Mouse (Mus musculus) kidney, postnatal 0 days (tissue): Measurements from ENCODE around the gene Samd4. TPM values are rescaled to one million over a fixed set of nuclear protein-coding genes. Genes with fewer than 3 reads are reported as not detected.

Experiments
- ATAC-seq: fragments of 200-750 bp; cut with Nextera tagmentation; replicated peaks from 2 replicates; pipeline ENCODE4 v1.8.0; 2017; ENCODE audit warnings: low read depth, moderate number of reproducible peaks, moderate TSS enrichment, moderate library complexity; ENCODE audit not compliant: low FRiP score
- DNase-seq: peaks from one replicate; pipeline ENCODE4 v3.0.0-alpha.2; 2016; ENCODE audit warnings: low spot score
- H3K27ac ChIP-seq: fragments of 300-500 bp; sonication (generic); 2 replicates; pipeline ENCODE4 v1.5.1; 2014; ENCODE audit warnings: mild to moderate bottlenecking
- H3K27me3 ChIP-seq: fragments of 300-500 bp; sonication (generic); 2 replicates; pipeline ENCODE4 v1.6.1; 2014; ENCODE audit warnings: low read length, mixed read lengths; ENCODE audit not compliant: insufficient read depth
- H3K36me3 ChIP-seq: fragments of 300-500 bp; sonication (generic); 2 replicates; pipeline ENCODE4 v1.6.1; 2014; ENCODE audit warnings: low read length, mixed read lengths; ENCODE audit not compliant: insufficient read depth
- H3K4me1 ChIP-seq: fragments of 300-500 bp; sonication (generic); replicated peaks from 2 replicates; pipeline ENCODE4 v1.6.1; 2014; ENCODE audit warnings: antibody characterized with exemption, low read length, mixed read lengths; ENCODE audit not compliant: insufficient read depth
- H3K4me2 ChIP-seq: fragments of 300-500 bp; sonication (generic); 2 replicates; pipeline ENCODE4 v1.6.1; 2014; ENCODE audit warnings: mild to moderate bottlenecking, low read length, moderate library complexity, mixed read lengths
- H3K4me3 ChIP-seq: fragments of 300-500 bp; sonication (generic); replicated peaks from 2 replicates; pipeline ENCODE4 v1.5.1; 2014; ENCODE audit warnings: low read depth, low read length
- H3K9ac ChIP-seq: fragments of 300-500 bp; sonication (generic); 2 replicates; pipeline ENCODE4 v1.6.1; 2014; ENCODE audit warnings: low read depth, low read length
- H3K9me3 ChIP-seq: fragments of 300-500 bp; sonication (generic); replicated peaks from 2 replicates; pipeline ENCODE4 v1.6.1; 2016; ENCODE audit warnings: low read length, inconsistent platforms, mixed read lengths
- CTCF ChIP-seq: IDR thresholded peaks from 2 replicates; pipeline ENCODE4 v1.5.1; 2016; ENCODE audit warnings: antibody characterized with exemption, low read depth, mild to moderate bottlenecking, moderate library complexity
- WGBS: fragments of 180-500 bp; shearing (Covaris S2); extraction: QIAGEN DNeasy Blood & Tissue Kit; methylation state at CpG from one replicate; pipeline ENCODE4 v1.1.7; 2014; 5-methylcytosine and 5-hydroxymethylcytosine counted together
- polyA plus RNA-seq: library from polyadenylated mRNA; unstranded; fragments of >200 nt; fragmentation: Nextera tagmentation; extraction: Ambion mirVana; gene quantifications from 2 replicates; pipeline ENCODE4 v1.2.1, GENCODE M21; 2015

Gene Samd4
- polyA plus RNA-seq, 1 experiment from 2014 or later = 4.4 TPM

DNA sequence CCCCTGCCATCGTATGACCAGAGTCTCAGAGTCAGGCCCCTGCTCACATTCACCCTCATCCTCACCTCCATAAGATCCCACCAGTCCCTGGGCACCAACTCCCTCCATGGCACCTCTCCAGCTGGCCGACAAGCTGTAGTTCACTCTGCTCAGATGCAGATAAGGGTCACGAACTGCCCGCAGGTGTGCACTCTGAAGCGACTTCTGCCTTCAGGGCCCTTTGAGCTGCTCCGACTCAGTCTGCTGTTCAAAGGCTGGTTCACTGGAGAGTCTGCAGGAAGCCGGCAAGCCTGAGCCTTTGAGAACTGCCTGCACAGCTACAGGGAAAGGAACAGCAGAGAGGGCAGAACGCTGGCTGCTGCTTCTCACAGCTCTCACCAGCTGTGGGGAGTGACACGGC is 232.5 kb downstream of the Samd4 start:
- no peak for ATAC-seq
- H3K36me3 ChIP-seq = no peaks in the 10 kb centered on the region
- TF ChIP-seq CTCF = no peak
- H3K9me3 ChIP-seq = no peaks in the 10 kb centered on the region
- H3K4me2 ChIP-seq = no peak overlapping the region
- WGBS = 62% methylated on average over 9 of the region's 9 CpGs
- no peak overlapping the region for H3K4me3 ChIP-seq
- H3K9ac ChIP-seq = no peak overlapping the region
- no peak for DNase-seq
- no peaks in the 10 kb centered on the region for H3K4me1 ChIP-seq
- H3K27ac ChIP-seq = no peak overlapping the region
- no peaks in the 10 kb centered on the region for H3K27me3 ChIP-seq

DNA sequence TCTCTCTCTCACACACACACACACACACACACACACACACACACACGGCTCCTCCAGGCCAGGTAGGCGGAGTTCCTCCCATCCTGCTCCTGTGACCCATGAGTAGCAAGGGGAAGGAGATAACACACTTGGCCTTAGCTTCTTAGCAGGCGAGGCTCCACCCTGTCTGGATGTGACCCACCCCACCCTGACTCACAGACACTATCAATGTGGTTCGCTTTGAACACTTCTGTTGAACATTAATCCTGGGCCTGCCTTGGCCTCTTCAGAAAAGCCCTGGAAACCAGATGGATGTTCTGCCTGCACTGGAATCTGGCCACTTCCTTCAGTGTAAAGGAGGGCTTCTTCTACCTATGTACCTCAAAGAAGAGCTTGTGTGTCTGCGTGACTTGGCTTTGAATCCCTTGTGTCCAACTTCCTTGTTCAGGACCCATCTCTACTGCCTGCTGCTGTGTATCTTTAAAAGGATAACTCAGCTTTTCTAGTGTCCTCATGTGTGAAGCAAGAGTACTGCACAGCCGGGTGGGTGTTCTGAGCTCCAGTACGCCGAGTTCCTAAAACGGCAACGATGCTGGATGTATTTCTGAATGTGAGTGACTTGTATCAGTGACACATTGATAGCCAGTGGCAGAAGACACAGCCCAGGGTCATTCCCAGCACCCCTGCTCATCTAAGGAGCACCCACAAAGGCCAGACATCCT is 233.6 kb downstream of the Samd4 start:
- Histone ChIP-seq H3K4me1 (no peaks in the 10 kb centered on the region), H3K27ac (no peak overlapping the region), H3K4me2 (no peak overlapping the region), H3K9ac (no peak overlapping the region), H3K36me3 (no peaks in the 10 kb centered on the region), H3K4me3 (no peak overlapping the region), H3K9me3 (no peaks in the 10 kb centered on the region), H3K27me3 (no peaks in the 10 kb centered on the region)
- DNase-seq (no peak), ATAC-seq (no peak)
- TF ChIP-seq CTCF = no peak
- WGBS = 73% methylated on average over 10 of the region's 10 CpGs

DNA sequence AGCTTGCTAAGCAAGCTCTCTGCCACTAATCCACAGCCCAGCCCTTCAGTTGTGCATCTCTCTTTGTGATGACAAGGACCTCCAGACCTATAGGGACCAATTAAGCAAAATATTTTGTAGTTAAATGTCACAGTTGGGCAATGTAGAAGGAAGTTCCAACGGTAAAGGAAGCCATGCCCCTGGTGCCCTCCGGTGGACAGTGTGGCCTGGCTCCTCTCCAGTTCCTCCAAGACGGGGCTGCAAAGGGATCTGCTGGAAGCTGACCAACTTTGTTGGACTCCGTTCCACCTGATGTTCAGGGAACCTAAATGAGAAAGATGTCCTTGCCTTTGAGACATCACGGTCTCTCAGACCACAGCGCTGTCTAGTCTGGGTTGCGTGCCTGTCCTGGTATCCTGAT is 234.9 kb downstream of the Samd4 start:
- H3K36me3 ChIP-seq = no peaks in the 10 kb centered on the region
- no peaks in the 10 kb centered on the region for H3K27me3 ChIP-seq

DNA sequence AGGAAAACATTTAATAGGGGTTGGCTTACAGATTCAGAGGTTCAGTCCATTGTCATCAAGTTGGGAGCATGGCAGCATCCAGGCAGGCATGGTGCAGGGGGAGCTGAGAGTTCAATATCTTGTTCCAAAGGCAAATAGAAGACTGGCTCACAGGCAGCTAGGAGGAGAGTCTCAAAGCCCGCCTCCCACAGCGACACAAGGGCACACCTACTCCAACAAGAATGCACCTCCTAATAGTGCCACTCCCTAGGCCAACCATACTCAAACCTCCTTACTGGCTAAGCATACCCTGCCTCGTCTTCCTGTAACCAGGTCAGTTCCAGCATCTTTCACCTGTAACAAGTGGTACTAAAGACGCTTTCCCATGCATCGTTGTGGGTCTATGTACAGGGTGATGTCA is 245.3 kb downstream of the Samd4 start:
- no peak for ATAC-seq
- Histone ChIP-seq H3K9me3 (no peaks in the 10 kb centered on the region), H3K27me3 (no peaks in the 10 kb centered on the region), H3K27ac (no peak overlapping the region), H3K36me3 (no peaks in the 10 kb centered on the region), H3K9ac (no peak overlapping the region), H3K4me1 (no peaks in the 10 kb centered on the region), H3K4me2 (no peak overlapping the region), H3K4me3 (no peak overlapping the region)
- no peak for DNase-seq
- WGBS = 87% methylated on average over 5 of the region's 5 CpGs
- TF ChIP-seq CTCF = no peak

More for the DNA sequence above, 234.9 kb downstream of the Samd4 start:
- Histone ChIP-seq H3K4me2 (no peak overlapping the region), H3K27ac (no peak overlapping the region), H3K9ac (no peak overlapping the region), H3K9me3 (no peaks in the 10 kb centered on the region), H3K4me1 (no peaks in the 10 kb centered on the region), H3K4me3 (no peak overlapping the region)
- DNase-seq (no peak), ATAC-seq (no peak)
- WGBS = 71% methylated on average over 7 of the region's 7 CpGs
- TF ChIP-seq CTCF = peak; percentile 32; the same call in 1 of the 2 replicates

DNA sequence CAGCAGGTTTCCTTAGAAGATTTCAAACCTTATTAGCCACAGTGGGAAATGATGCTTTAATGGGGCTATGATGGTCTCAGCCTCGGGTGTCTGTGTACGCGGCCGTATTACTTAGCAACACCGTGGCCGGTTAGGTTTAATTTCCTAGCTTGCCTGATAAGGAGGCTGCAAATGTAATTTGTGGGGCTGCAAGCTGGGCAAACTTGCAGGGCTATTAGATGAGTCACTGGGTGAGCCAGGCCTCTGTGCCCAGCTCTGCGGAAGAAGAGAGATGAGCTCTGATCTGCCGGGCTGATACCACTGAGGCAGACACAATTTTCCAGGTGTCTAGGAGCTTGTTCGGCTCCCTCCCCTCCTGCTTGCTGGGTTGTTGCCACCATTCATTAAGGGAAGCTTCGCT is 251.3 kb downstream of the Samd4 start:
- no peak for DNase-seq
- TF ChIP-seq CTCF = no peak
- Histone ChIP-seq H3K36me3 (no peaks in the 10 kb centered on the region), H3K4me1 (no peaks in the 10 kb centered on the region), H3K9ac (no peak overlapping the region), H3K4me2 (no peak overlapping the region), H3K27me3 (no peaks in the 10 kb centered on the region), H3K4me3 (no peak overlapping the region), H3K27ac (no peak overlapping the region), H3K9me3 (no peaks in the 10 kb centered on the region)
- WGBS = 65% methylated on average over 10 of the region's 10 CpGs
- ATAC-seq = no peak

DNA sequence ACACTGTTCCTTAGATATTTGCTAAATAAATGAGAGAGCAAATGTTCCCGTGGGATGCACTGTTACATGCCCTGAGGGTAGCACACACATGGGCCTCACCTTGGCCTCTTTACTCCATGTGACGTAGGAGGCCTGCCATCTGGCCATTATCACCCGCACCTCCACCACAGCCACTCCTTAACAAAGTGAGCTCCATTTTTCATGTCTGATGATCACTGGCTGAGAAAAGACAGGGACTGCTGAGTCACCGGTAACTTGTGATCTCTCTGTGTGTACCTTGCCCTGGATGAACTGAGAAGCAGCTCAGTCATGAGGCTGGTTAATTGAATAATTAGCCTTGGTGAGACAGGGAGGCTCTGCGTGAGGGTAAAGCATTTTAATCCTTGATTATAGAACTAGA is 254.0 kb downstream of the Samd4 start:
- DNase-seq = peak; percentile 10
- Histone ChIP-seq H3K9me3 (no peaks in the 10 kb centered on the region), H3K9ac (no peak overlapping the region), H3K4me1 (no peaks in the 10 kb centered on the region), H3K27me3 (no peaks in the 10 kb centered on the region), H3K4me2 (no peak overlapping the region), H3K36me3 (no peaks in the 10 kb centered on the region), H3K4me3 (no peak overlapping the region), H3K27ac (no peak overlapping the region)
- 64% methylated on average over 5 of the region's 5 CpGs for WGBS
- no peak for TF ChIP-seq CTCF
- ATAC-seq = peak; percentile 79

DNA sequence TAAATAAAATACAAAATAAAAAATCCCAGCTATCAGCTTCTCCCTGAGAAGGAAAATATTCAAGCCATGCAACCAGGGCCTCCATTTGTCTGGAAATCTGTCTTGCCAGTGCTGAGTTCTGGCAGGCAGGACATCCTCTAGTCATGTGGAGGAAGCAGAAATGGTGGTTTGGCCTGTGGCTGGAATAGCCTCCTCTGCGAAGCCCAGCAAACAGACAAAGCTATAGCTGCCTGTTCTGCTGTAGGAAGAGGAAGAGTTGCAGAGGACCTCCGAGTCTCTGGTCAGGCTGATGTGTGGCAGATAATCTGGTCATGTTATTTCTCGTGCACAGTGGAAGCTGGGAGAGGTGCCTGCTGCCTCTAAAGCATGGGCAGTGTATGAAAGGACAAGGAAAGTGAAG is 256.2 kb downstream of the Samd4 start:
- no peak for DNase-seq
- no peaks in the 10 kb centered on the region for H3K9me3 ChIP-seq
- WGBS = 74% methylated on average over 3 of the region's 3 CpGs
- no peak overlapping the region for H3K4me2 ChIP-seq
- TF ChIP-seq CTCF = no peak
- H3K4me1 ChIP-seq = no peaks in the 10 kb centered on the region
- no peaks in the 10 kb centered on the region for H3K36me3 ChIP-seq
- H3K4me3 ChIP-seq = no peak overlapping the region
- ATAC-seq = no peak
- H3K9ac ChIP-seq = no peak overlapping the region
- no peaks in the 10 kb centered on the region for H3K27me3 ChIP-seq
- H3K27ac ChIP-seq = no peak overlapping the region
